Mouse (Mus musculus): ENCODE data around the gene Tmem144.

- no peak for TF ChIP-seq GATA1 (IDR thresholded peaks at IDR 0.05; ENCODE audit: low read length)
- TF ChIP-seq TAL1 (IDR thresholded peaks at IDR 0.05; ENCODE audit: low read length): no peak
These were observed 33.2 kb upstream of the Tmem144 start for GRCm38 (mm10) chr3:79885686-79886356.
